Mouse (Mus musculus) heart, embryonic 10.5 days (tissue): Measurements from ENCODE around the gene Akt3. TPM values are rescaled to one million over a fixed set of nuclear protein-coding genes. Genes with fewer than 3 reads are reported as not detected.

ENCODE experiments used
- DNase-seq: peaks from one replicate; pipeline ENCODE4 v3.0.0-alpha.2; 2017; ENCODE audit warnings: low spot score
- H3K27ac ChIP-seq: fragments of 300-500 bp; sonication (generic); 2 replicates; pipeline ENCODE4 v1.5.1; 2016; ENCODE audit warnings: mild to moderate bottlenecking
- H3K27me3 ChIP-seq: fragments of 300-500 bp; sonication (generic); 2 replicates; pipeline ENCODE4 v1.6.1; 2016; ENCODE audit warnings: mild to moderate bottlenecking; ENCODE audit not compliant: poor library complexity, insufficient read depth, severe bottlenecking
- H3K36me3 ChIP-seq: fragments of 300-500 bp; sonication (generic); 2 replicates; pipeline ENCODE4 v1.6.1; 2016; ENCODE audit warnings: mild to moderate bottlenecking, moderate library complexity
- H3K4me1 ChIP-seq: fragments of 300-500 bp; sonication (generic); 2 replicates; pipeline ENCODE4 v1.6.1; 2016; ENCODE audit warnings: mild to moderate bottlenecking
- H3K4me3 ChIP-seq: fragments of 300-500 bp; sonication (generic); 2 replicates; pipeline ENCODE4 v1.5.1; 2016; ENCODE audit warnings: mild to moderate bottlenecking, moderate library complexity
- H3K9me3 ChIP-seq: fragments of 300-500 bp; sonication (generic); 2 replicates; pipeline ENCODE4 v1.6.1; 2016; ENCODE audit warnings: mild to moderate bottlenecking, moderate library complexity
- WGBS: fragments of 180-500 bp; shearing (Covaris S2); methylation state at CpG from one replicate; pipeline ENCODE4 v1.1.7; 2016; 5-methylcytosine and 5-hydroxymethylcytosine counted together
- polyA plus RNA-seq: library from polyadenylated mRNA; unstranded; fragments of >200 nt; fragmentation: Nextera tagmentation; extraction: Ambion mirVana; gene quantifications from 2 replicates; pipeline ENCODE4 v1.2.1, GENCODE M21; 2016

The Akt3 gene
- polyA plus RNA-seq, 1 experiment from 2014 or later = 6.1 TPM

DNA sequence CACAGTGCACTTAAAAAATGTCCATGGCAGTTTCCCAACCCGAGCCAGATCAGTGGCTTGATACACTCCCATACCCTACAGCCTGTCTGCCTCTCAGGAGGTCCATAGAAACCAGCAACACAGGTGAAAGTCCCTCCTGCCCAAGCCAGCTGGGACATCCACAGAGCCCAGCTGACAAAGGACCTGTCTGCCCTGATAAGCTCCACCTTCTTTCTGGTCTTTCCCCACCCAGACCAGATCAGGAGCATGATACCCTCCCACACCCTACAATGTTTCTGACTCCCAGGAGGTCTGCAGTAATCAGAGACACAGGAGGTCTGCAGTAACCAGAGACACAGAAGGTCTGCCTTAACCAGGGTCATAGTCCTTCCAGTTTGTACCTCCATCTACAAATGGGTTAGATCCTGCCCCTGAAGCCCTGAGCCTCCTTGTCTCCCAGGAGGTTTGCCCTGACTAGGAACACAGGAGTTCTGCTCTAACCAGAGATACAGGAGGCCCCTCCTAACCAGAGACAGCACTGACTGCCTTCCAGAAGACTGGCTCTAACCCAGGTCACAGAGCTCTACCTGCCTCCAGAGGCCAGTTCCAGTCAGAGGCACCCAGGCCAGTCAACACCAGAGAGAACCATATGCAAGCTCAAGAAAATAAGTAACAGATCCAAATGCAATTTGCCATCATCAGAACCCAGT, 175.9 kb downstream of the Akt3 start:
- Histone ChIP-seq H3K36me3 (no peaks in the 10 kb centered on the region), H3K4me1 (0 out of 2 replicates have a peak, but pooled peaks cover 6% of the 10 kb centered on the region), H3K27ac (no peak overlapping the region), H3K4me3 (no peak overlapping the region), H3K9me3 (no peaks in the 10 kb centered on the region), H3K27me3 (no peaks in the 10 kb centered on the region)
- no peak for DNase-seq
- 78% methylated on average over 1 of the region's 1 CpGs for WGBS

DNA sequence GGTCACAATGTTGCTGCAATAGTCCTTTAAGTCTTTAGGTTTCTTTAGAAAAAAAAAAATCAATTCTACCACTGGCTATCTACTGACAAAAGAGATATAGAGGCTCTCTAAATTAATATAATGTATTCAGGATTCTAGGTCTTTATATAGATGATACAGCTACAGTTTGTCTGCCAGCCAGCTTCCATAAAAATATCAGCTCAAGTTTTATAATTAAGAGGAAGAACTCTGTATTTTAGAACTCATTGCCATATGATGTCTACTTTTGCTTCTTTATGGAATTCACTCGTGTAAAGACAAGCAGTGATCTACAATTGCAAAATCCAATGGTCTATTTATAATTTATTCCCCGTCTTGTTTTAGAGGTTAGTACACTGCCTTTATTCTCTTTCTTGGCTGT, 188.8 kb downstream of the Akt3 start:
- 92% methylated on average over 2 of the region's 2 CpGs for WGBS
- H3K36me3 ChIP-seq = no peaks in the 10 kb centered on the region
- no peaks in the 10 kb centered on the region for H3K4me1 ChIP-seq
- H3K27me3 ChIP-seq = no peaks in the 10 kb centered on the region
- H3K27ac ChIP-seq = no peak overlapping the region
- no peak overlapping the region for H3K4me3 ChIP-seq
- no peaks in the 10 kb centered on the region for H3K9me3 ChIP-seq
- no peak for DNase-seq

DNA sequence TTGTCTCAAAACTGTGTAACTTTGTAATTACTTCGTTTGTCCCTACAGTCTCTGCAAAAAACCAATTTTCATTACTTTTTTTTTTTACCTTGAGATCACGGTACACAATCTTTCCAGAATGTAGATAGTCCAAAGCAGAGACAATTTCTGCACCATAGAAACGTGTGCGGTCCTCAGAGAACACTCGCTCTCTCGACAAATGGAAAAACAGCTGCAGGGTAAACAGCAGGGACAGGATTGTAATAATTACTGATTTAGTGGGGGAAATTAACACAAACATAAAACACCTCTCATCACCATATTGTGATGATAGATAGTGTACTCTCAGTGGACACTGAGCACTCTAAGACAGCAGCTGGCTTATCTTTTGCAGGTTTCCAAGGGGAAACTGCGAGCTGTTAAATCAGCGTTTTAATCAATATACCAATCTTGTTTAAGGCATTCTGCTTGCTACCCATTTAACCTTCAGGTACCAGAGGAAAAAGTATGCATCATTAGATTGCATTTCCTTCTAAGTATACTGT, 190.8 kb downstream of the Akt3 start:
- Histone ChIP-seq H3K36me3 (0 out of 2 replicates have a peak, but pooled peaks cover under 1% of the 10 kb centered on the region), H3K4me1 (no peaks in the 10 kb centered on the region), H3K9me3 (no peaks in the 10 kb centered on the region), H3K4me3 (no peak overlapping the region), H3K27me3 (no peaks in the 10 kb centered on the region), H3K27ac (no peak overlapping the region)
- 82% methylated on average over 8 of the region's 8 CpGs for WGBS
- no peak for DNase-seq

GRCm38 (mm10) chr1:177065732-177066131, 192.3 kb downstream of the Akt3 start:
- H3K9me3 ChIP-seq = no peaks in the 10 kb centered on the region
- H3K27ac ChIP-seq = no peak overlapping the region
- peaks cover 7% of the 10 kb centered on the region; the same call in 1 of the 2 replicates for H3K36me3 ChIP-seq
- H3K4me3 ChIP-seq = no peak overlapping the region
- H3K27me3 ChIP-seq = no peaks in the 10 kb centered on the region
- DNase-seq = no peak
- no peaks in the 10 kb centered on the region for H3K4me1 ChIP-seq

GRCm38 (mm10) chr1:177061761-177062160, 196.2 kb downstream of the Akt3 start:
- peaks cover 7% of the 10 kb centered on the region; the same call in 1 of the 2 replicates for H3K36me3 ChIP-seq
- peaks cover 5% of the 10 kb centered on the region; the same call in 1 of the 2 replicates for H3K4me1 ChIP-seq
- H3K4me3 ChIP-seq = no peak overlapping the region
- no peaks in the 10 kb centered on the region for H3K9me3 ChIP-seq
- DNase-seq = no peak
- WGBS = 83% methylated on average over 2 of the region's 2 CpGs
- H3K27me3 ChIP-seq = no peaks in the 10 kb centered on the region
- no peak overlapping the region for H3K27ac ChIP-seq

- Histone ChIP-seq H3K9me3 (no peaks in the 10 kb centered on the region), H3K4me1 (peaks cover 5% of the 10 kb centered on the region; the same call in 1 of the 2 replicates), H3K27ac (no peak overlapping the region), H3K36me3 (no peaks in the 10 kb centered on the region), H3K27me3 (no peaks in the 10 kb centered on the region), H3K4me3 (no peak overlapping the region)
- DNase-seq = no peak
- WGBS = 85% methylated on average over 2 of the region's 2 CpGs
These were observed 203.1 kb downstream of the Akt3 start for GRCm38 (mm10) chr1:177054891-177055290.

- Histone ChIP-seq H3K27me3 (no peaks in the 10 kb centered on the region), H3K9me3 (no peaks in the 10 kb centered on the region), H3K4me3 (no peak overlapping the region), H3K27ac (no peak overlapping the region), H3K36me3 (no peaks in the 10 kb centered on the region), H3K4me1 (no peaks in the 10 kb centered on the region)
- 92% methylated on average over 11 of the region's 11 CpGs for WGBS
- DNase-seq = no peak
These were observed 206.5 kb downstream of the Akt3 start for GRCm38 (mm10) chr1:177051366-177051963.

DNA sequence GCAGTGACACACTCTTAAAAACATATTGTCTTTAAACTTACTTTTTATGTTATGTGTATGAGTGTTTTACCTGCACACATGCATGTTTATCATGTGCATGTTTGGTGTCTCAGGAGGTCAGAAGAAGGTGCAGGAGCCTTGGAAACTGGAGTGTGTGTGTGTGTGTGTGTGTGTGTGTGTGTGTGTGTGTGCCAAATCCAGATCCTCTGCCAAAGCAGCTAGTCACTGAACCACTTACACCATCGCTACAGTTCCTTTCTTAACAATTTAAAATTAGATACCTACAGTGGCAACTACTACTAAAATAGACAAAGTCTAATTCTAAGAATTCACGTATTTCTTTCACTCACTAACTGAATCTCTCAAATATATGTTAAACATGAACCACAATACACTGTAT, 209.2 kb downstream of the Akt3 start:
- no peaks in the 10 kb centered on the region for H3K27me3 ChIP-seq
- no peaks in the 10 kb centered on the region for H3K4me1 ChIP-seq
- H3K9me3 ChIP-seq = no peaks in the 10 kb centered on the region
- H3K36me3 ChIP-seq = no peaks in the 10 kb centered on the region
- DNase-seq = no peak
- H3K4me3 ChIP-seq = no peak overlapping the region
- 90% methylated on average over 2 of the region's 2 CpGs for WGBS
- H3K27ac ChIP-seq = no peak overlapping the region

DNA sequence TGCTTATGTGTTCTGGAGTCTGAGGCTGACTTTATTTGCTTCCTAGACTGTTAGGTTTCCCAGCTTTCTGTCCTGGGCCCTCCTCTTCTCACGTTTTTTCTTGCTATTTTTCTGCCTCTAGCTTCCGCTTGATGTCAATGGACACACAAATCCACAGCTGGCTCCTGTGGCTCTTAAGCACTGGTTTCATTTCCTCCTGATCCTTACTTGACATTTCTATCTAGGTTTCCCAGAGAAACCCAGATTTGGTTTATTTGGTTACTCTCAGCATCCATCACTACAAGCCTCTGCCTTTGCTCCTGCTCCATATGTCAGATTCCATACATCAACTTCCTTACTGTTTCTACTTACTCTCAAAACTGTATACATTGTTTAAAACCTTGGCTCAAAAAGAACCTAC, 211.0 kb downstream of the Akt3 start:
- no peaks in the 10 kb centered on the region for H3K9me3 ChIP-seq

DNA sequence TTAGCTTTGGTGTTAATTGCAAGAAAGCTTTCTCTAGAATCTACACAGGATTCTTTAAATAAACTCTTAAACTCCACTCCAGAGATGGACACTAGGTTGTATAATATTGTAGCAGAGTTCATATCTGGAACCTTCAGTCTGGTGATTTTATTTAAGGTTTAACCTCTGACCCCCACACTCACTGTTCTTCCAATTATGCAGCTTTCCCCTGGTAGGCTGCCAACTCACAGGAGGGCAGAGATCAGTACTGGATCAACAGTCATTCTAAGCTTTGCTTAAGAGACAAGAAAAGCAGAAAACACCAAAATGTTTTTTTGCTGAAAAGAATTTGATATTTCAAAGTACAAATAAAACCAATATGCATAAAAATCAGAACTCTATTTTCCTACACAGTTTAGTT, 212.1 kb downstream of the Akt3 start:
- H3K9me3 ChIP-seq = no peaks in the 10 kb centered on the region
- H3K27ac ChIP-seq = no peak overlapping the region
- no peaks in the 10 kb centered on the region for H3K36me3 ChIP-seq
- H3K4me1 ChIP-seq = no peaks in the 10 kb centered on the region
- no peak for DNase-seq
- no peaks in the 10 kb centered on the region for H3K27me3 ChIP-seq
- H3K4me3 ChIP-seq = no peak overlapping the region

More for the DNA sequence above, 211.0 kb downstream of the Akt3 start:
- DNase-seq = no peak
- no peak overlapping the region for H3K27ac ChIP-seq
- no peaks in the 10 kb centered on the region for H3K27me3 ChIP-seq
- WGBS = 86% methylated on average over 2 of the region's 2 CpGs
- no peaks in the 10 kb centered on the region for H3K36me3 ChIP-seq
- H3K4me1 ChIP-seq = no peaks in the 10 kb centered on the region
- H3K4me3 ChIP-seq = no peak overlapping the region

DNA sequence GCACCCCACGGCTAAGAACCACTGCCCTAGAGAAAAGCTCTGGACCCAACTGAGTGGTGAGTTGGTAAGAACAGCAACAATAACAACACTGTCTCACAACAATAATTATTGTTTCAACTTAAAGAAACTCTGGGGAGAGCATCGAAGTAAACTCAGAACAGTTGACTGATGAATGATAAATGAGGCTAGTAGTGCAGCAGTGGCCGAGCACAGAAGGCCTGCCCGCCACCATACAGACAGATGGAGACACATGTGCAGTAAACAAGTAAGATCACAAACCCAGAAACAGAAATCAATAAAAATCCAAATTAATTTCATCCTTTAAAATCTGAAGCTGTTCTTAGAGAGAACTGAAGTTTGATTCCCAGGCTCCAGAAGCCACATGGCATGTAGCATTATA, 217.9 kb downstream of the Akt3 start:
- WGBS = 81% methylated on average over 4 of the region's 4 CpGs
- Histone ChIP-seq H3K4me3 (no peak overlapping the region), H3K9me3 (no peaks in the 10 kb centered on the region), H3K36me3 (no peaks in the 10 kb centered on the region), H3K4me1 (no peaks in the 10 kb centered on the region), H3K27me3 (no peaks in the 10 kb centered on the region), H3K27ac (no peak overlapping the region)
- DNase-seq = no peak

- no peaks in the 10 kb centered on the region for H3K4me1 ChIP-seq
- H3K36me3 ChIP-seq = no peaks in the 10 kb centered on the region
- H3K27ac ChIP-seq = no peak overlapping the region
- H3K4me3 ChIP-seq = no peak overlapping the region
- no peaks in the 10 kb centered on the region for H3K27me3 ChIP-seq
- WGBS = 72% methylated on average over 6 of the region's 6 CpGs
- no peak for DNase-seq
- no peaks in the 10 kb centered on the region for H3K9me3 ChIP-seq
These were observed 218.8 kb downstream of the Akt3 start for GRCm38 (mm10) chr1:177039093-177039674.

DNA sequence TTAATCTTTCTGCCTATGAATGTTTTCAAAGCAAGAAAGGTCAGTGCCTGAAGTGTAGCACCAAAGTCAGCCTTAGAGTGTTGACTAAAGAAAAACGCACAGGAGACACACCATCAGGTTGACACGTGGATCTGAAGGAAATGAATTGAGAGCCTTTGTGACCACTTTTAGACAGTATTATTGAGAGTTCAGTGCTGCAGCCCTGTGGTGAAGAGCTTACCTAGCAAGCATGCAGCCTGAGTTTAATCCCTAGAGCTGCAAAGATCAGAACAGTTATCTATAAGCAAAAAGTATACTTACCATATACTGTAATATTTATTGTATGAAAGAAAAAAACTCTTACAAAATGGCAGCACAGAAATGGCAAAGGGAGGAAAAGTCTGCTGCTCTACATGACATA, 219.6 kb downstream of the Akt3 start:
- H3K27me3 ChIP-seq = no peaks in the 10 kb centered on the region
- WGBS = 62% methylated on average over 2 of the region's 2 CpGs
- no peaks in the 10 kb centered on the region for H3K9me3 ChIP-seq
- H3K4me3 ChIP-seq = no peak overlapping the region
- H3K27ac ChIP-seq = no peak overlapping the region
- DNase-seq = no peak
- H3K4me1 ChIP-seq = no peaks in the 10 kb centered on the region
- H3K36me3 ChIP-seq = no peaks in the 10 kb centered on the region
